Mouse (Mus musculus) cerebellum, adult 11 months (tissue): ENCODE measurements around the gene Deaf1.

Experiments used
- DNase-seq: peaks from one replicate; pipeline ENCODE4 v3.0.0; 2022

Deaf1 gene

DNA sequence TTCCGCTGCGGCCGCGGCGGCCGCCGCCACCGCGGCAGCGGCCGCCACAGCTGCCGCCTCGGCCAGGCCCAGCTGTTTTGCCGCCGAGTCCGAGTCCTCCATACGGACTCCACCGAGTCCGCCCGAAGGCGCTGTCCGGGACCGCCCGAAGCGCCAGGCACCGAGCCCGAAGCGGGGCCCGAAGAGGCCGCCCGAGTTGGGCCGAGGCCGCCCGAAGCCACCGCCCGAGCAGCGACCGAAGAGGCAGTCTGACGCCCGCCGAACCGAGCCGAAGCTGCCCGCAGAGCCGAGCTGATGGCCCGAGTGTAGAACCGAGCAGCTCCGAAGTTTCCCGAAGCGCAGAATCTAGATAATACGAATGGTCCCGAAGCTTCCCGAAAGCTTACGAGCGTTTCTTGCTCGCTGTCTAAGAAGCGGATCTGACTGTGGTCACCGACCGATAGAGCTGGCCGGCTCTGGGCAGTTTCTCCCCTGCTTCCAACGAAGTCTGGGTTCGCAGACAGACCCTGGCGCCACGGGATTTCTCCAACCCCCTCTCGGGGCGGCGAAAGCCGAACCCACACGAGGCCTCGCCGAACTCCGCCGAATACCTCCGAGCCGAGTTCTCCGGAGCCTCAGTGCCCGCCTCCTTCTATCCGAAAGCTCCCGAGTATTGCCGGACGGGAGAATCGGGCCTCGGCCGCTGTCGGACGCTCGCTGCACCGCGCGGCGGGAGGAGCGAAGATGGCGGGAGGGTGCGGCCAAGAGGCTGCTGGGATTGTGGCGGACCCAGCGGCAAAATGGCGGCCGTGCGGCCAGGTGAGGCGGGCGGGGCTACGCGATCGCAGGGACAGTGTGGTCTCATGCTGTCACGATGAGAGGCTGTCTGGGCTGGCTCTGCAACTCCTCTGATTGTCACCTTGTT is at the start of gene Deaf1, which contains the start of gene Tmem80:
Deaf1 (minus strand) TSS at position 222 of the 904 bp plus-strand sequence.
Tmem80 (plus strand) TSS at position 271 of the 904 bp plus-strand sequence.
- peak; percentile 100 for DNase-seq

DNA sequence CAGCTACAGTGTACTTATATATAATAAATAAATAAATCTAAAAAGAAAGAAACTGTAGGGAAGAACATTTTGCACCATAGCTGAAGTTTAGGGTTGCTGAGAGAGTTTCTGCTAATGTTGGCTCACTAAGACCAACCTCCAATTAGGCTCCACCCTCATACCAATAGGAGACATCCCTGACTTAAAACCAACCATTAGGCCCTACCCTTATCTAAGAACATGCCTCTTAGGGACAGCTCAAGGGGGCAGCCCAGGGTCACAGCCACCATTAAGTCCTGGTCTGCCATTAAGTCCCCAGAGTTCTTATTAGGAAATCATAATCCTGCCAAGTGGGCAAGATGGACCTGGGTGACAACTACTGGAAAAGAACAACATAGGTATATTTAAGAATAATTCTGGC is 46.9 kb upstream of the Deaf1 start:
- no peak for DNase-seq

DNA sequence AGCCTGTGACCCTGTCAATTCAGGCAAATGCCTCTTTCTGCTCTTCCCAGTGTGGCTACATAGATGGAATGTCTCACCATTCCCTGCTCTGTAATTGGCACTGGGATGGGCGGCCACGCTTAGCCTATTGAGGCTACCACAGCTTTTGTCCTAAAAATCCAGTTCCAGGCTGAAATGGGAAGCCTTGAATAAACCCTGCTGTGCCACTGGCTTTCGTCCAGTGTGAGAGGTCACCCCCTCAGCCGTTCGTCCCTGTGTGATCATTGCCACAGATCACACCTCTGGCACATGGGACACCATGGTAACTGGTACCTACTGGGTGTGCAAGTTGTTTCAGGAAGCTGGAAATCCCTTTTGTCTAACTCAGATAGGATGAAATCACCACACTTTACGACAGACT is 46.1 kb upstream of the Deaf1 start:
- DNase-seq = no peak

DNA sequence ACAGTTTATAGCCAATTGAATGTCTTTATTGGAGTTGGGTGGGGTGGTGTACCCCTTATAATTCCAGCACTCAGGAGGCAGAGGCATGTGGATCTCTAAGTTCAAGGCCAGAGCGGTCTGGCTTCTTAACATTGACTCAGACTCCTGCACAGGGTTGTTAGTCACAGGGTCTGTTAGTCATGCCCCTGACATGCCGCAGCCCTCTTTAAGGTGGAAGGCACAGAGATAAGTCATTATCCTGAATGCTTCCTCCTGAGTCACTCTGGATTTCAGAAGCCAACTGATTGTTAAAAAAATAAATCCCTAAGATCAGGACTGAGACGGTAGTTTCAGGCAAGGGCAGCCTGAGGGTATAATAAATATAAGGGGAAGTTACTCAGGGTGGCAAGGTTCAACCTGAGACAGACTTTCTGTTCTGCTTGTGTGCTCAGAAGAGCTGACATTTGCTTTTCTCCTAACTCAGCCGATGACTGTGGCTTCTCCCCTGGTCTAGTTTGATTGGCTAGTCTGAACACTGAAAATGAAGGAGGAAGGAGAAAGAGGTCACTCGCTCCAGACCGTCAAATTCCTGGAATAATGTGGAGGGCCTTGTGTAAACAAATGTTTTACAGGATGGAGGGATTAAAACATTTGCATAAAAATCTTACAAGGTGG is 44.6 kb upstream of the Deaf1 start:
- DNase-seq = no peak

DNA sequence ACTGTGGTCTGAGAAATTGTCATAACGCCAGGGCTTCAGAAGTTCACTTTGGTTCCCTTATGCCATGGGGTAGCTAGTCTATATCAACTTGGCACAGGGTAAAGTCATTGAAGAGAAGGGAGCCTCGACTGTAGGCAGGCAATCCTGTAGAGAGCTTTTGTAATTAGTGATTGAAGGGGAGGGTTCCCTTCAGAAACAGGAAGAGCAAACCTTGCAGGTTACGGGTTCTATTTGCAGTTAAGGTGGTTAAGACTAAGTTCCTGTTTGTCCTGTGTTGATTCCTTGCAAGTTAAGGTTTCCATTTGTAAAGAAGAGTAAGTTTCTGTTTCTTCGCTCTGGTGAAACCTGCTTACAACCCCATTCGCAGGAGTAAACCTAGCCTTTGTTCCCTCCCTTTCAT is 42.4 kb upstream of the Deaf1 start:
- no peak for DNase-seq

DNA sequence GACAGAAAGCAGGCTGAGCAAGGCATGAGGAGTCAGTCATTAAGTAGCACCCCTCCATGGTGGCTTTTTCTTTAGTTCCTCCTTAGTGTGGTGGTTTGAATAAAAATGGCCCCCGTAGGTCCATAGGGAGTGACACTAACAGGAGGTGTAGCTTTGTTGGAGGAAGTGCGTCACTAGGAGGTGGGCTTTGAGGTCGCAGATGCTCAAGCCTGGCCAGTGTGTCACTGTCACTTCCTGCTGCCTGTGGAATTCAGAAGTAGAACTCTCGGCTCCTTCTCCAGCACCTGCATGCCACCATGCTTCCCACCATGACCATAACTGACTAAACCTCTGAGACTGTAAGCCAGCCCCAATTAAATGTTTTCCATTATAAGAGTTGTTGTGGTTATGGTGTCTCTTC is 39.9 kb upstream of the Deaf1 start:
- DNase-seq = no peak

DNA sequence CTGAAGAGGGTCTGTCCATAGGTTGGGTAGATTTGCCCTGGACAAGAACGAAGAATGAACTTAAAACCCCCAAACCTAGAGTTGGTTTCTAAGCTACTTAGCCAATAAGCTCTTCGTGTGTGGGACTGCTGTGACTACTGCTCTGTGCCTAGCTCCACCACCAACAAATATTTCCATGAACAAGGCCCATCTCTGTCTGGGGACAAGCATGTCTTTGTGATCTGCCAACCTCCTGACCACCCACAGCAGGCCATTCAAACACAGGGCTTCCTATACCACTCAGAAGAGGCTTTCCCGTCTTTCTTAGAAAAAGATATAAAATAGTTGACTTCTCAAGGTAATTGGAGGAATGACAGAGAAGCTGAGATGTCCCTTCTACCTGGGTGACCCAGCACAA is 37.6 kb upstream of the Deaf1 start:
- DNase-seq = no peak

DNA sequence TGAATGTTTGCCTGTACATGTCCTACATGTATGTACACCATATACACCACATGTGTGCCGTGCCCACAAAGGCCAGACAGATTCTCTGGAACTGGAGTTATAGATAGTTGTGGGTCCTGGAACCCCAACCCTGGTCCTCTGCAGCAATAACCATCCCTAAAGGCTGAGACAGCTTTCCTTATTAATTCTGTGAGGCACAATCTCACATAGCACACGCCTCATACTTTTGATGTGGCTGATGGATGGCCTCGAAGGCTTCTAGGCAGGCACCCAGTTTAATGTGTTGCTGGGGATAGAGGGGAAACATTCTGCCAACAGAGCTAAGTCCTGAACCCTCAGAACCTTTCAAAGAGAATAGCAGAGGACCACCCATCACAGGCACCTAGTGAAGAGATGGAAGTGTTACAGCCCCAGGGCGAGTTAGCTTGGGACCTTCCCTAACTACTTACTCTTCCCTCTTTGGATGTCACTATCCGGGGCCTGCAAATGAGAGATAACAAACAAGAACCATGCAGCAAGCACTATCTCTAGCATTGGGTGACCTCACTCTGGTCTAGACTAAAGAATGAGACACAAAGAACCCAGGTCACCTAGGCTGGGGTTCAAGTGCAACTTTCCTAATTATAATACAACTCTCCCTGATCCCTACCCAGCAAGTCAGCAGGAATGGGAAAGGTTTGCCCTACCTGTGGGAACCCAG is 37.0 kb upstream of the Deaf1 start:
- DNase-seq = no peak

DNA sequence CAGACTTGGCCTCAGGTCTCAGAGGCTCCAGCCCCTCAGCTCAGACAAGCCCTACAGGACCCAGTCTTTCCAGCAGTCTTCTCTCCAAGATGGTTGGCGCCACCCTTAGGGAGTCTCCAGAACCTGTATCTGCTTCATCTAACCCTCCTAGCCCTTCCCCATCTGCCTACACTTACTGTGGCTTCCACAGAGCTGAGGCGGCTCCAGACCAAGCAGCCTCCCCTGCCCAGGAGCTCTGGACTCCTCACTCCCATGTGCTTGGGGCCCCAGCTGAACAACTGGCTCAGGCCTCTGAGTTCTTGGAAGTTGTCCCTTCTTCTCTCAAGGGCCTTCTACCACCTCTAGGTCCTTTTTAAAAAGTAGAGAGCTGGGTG is 36.2 kb upstream of the Deaf1 start:
- DNase-seq = no peak

DNA sequence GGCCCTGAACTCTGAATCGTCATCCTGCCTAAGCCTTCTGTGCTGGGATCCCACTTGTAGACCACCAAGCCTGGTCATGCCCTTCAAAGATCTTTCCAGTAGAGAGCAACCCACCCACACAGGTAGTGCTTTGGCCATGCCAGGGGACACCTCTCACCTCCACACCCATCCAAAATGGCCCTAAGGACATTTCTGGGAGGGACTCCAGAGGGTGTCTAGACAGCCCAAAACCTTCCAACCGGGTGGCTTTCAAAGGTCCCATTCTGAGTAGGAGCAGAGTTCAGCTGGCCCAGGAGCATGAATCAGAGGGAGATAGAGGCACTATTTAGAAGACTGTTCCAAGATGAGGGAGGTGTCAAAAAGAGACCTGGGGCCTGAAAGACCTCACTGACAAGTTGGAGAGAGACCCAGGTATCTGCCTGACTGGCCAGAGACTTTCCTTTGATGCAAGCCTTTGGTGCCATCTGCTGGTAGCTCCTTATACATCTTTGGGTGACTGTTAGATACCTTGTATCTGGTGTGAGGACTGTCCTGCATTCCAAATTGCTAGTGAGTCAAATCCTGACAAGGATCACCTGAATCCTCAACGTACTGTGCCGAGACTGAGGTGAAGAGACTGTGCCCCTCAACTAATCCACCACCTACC is 35.7 kb upstream of the Deaf1 start:
- peak; percentile 77 for DNase-seq

DNA sequence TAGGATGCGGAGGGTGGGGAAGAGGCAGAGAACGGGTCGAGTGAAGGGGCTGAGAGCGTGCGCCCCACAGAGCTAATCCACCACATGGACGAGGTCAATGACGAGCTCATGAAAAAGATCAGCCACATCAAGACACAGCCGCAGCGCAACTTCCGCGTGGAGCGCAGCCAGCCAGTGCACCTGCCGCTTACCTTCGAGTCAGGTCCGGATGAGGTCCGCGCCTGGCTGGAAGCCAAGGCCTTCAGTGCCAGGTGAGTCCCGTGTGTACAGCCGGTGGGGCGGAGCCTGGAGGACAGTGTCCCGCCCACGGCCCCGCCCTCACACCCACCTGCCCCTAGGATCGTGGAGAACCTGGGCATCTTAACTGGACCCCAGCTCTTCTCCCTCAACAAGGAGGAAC is 34.0 kb upstream of the Deaf1 start:
- DNase-seq = peak; percentile 71

DNA sequence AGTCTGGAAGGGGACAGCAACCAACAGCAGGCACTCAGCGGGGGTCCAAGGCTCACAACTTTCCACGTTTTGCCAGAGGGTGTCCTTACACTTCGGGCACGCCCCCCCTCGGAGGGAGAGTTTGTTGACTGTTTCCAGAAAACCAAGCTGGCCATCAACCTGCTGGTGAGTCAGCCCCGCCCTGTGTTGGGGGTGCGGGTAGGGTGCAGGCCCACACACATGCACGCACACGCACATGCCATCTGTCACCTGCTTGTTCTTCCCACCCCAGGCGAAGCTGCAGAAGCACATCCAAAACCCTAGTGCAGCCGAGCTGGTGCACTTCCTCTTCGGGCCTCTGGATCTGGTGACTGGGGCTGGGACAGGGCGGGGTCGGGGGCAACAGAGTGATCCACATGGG is 29.5 kb upstream of the Deaf1 start:
- no peak for DNase-seq

DNA sequence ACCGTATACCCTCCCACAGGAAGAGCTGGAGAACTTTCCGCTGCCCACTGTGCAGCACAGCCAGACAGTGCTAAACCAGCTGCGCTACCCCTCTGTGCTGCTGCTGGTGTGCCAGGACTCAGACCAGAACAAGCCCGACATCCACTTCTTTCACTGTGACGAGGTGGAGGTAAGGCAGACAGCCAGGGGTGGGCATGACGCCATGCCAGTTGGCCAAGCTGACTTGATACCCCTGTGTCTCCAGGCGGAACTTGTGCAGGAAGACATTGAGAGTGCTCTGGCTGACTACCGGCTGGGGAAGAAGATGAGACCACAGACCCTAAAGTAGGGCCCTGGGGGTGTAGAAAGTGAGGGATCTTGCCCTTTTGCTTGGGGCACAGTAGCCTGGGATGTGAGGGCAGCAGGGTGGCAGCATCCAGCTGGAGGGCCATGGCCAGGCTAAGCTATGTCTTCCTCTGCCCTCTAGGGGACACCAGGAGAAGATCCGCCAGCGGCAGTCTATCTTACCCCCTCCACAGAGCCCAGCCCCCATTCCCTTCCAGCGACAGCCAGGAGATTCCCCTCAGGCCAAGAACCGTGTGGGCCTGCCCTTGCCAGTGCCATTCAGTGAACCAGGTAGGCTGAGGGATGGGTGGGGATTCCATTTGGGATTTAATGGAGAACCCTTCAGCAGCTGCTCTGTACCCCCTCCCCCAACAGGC is 28.3 kb upstream of the Deaf1 start:
- DNase-seq = no peak

DNA sequence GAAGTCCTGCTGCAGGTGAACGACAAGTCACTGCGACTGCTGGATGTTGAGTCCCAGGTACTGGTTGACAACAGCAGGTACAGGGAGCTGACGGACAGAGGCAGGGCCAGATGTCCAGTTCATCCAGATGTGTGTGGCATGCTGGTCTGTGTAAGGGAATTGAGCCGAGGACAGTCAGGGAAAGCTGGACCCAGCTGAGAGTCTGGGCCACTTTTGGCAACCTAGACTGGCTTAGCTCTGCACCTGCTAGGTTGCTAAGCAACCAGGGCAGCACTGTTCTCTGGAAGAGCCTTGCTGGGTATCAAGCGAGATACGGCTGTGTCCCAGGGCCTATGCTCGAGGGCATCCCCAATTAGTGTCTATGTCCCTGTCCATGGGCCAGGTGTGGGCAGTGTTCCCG is 27.6 kb upstream of the Deaf1 start:
- no peak for DNase-seq

DNA sequence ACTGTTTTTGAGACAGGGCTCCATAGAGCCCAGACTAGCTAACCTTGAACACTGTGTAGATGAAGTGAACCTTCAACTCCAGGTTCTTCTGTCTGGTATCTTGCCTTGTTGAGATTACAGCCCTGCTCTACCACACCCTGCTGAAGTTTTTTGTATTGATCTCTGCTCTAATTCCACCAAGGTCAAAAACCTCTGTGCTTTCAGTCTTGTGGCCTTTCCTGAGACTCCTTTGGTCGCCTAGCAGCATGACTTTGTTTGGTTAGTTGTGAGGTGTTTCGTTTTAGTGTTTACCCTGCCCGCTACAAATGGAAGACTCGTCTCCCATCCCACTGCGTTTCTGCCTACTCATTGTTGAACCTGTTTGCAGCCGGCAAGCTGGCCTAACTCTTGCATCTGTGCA is 23.6 kb upstream of the Deaf1 start:
- no peak for DNase-seq

DNA sequence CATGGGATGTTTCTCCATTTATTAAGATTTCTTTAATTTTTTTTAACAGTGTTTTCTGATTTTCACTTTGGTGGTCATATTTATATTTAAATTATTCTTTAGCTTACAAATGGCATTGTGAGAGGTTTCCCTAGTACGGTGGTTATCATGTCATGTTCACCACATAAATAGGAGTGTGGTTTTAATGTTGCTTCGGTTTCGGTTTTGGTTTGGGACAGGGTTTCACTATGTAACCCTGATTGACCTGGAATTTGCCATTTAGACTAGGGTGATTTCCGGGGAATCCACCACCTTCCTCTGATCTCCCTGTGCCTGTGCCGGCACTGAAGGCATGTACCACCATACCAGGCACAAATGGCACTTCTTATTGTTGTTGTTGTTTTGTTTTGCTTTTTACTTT is 17.3 kb upstream of the Deaf1 start:
- no peak for DNase-seq

DNA sequence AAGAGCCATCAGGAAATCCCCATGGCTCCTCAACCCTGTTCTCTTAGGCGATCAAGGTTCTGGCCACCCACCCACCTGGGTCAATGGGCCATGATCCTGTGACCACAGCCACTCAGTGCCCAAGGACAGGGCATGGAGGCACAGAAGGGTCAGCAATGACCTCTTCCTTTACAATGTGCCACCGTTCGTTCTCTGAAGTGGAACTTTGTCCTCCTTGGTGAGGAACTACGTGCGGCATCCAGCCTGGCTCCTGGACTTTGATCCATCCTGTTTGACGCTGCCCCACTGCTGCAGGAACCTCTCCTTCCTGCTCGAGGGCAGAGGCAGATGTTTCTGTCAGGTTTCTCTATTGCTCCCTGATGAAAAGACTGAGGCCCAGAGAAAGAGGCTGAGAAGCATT is 16.2 kb upstream of the Deaf1 start:
- DNase-seq = no peak

DNA sequence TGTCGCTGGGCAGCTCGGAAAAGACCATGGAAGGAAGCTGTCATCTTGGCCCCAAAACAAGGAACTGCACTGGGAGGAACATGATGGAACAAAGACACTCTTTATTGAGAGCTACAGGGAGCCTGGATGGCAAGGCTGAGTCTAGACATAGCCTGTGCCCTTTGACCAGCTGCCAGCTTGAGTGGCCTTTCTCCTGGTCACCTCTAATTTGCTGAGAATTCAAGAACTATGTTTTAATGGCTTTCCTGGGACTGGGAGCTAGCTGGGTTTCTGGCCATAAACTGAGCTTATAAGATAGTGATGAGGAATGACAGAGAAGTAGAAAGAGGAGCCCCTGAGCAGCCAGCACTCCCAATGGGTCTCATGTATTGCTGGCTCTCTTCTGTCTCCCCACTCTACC is 15.7 kb upstream of the Deaf1 start:
- no peak for DNase-seq

DNA sequence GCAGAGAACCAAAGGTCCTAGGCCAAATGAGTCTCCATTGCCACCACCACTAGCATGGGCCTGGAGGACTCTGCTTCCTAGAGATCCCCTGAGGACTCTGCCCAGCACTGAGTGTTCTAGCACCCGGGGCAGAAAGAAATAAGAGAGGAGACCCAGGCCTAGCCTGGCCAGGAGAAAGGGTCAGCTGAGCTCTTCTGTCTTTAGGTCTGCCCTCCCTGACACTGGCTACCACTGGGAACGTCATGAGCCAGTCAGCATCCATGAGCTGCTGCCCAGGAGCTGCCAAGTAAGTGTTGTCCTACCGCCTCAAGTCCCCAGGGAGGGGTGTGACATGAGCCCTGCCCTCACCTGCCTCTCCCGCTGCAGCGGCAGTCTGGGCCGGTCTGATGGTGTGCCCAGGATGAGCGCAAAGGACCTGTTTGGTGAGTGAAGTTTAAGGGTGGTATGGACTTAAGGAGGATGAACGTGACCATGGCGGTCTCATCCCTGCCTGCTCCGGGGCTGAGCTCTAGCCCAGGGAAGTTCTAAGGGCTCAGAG is 14.3 kb upstream of the Deaf1 start:
- DNase-seq = no peak

DNA sequence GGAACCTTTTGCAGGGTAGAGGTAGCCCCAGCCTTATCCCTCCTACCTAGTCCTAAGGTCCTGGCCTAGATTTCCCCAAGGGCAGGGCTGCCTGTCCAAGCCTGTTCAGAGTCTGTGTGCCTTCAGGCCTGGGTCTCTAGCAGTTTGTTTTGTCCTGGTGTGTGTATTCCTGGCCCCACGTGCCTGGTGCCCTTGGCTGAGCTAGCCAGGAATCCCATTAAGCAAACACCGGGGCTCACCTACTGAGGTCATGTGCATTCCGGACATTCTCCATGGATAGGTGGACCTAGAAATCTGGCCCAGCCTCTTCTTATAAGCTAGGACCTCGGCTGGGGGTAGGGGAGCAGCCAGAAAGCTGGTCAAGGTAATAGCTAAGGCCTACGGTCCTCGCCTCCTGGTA is 13.0 kb upstream of the Deaf1 start:
- DNase-seq = no peak

DNA sequence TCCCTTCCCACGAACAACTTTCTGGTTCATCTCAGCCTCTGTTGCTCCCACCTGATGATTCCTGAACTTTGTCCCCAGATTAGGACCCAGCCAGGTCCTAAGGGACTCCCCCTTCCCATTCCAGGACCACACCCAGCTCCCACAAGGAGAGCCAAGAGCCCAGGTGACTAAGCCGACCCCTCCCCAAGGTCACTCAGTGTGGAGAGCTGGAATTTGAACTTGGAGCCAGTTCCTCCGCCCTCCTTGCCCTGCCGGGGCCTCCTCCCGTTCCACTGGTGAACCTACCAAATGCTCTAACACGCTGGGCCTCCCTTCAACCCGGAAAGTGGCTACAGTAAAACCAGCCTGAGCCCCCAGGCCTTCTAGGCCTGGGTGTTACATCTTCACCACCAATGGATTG is 12.5 kb upstream of the Deaf1 start:
- no peak for DNase-seq

DNA sequence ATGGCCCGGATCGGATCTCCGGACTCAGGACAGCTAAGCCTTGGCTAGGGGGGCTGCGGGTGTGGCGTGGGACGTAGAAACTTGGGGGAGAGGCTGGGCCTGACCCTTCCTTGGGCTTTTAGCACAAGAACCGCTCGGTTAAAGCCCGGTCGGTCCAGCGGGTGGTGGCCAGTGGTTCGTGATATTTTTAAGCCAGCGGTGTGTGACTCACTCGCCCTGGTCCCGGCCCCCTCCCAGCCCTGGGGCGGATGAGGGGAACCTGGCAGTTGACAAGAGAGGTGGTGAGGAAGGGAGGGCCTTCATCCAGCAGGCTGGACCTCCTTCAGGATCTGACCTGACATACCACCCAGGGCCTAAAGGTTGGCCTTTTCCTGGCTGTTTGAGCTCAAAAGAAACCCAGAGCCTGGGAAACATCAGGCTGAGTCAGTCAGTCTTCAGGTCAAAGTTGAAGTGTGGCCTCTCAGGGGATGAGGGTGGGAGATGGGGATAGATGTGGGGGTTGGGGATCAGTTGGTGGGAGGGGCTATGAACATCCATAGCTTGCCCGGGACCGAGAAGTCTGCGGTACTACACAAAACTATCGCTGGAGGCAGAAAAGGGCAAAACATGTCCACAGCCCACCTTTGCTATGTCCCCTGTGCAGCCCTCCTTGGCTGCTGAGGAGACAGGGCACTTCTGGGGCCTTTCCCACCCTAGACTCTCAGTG is 11.9 kb upstream of the Deaf1 start:
- DNase-seq = no peak
